Mouse (Mus musculus): Measurements from ENCODE around the gene Cyp2a22. TPM values are rescaled to one million over a fixed set of nuclear protein-coding genes. Genes with fewer than 3 reads are reported as not detected.
"Not testable (repeated sequence)": the region's sequence is repeated elsewhere in the genome, so short reads cannot be mapped to it uniquely, and the experiment has no call there.

Cyp2a22 gene
- not detected in 2 replicates for polyA plus RNA-seq (2014; fragmentation: Nextera tagmentation; extraction: Ambion mirVana)

DNA sequence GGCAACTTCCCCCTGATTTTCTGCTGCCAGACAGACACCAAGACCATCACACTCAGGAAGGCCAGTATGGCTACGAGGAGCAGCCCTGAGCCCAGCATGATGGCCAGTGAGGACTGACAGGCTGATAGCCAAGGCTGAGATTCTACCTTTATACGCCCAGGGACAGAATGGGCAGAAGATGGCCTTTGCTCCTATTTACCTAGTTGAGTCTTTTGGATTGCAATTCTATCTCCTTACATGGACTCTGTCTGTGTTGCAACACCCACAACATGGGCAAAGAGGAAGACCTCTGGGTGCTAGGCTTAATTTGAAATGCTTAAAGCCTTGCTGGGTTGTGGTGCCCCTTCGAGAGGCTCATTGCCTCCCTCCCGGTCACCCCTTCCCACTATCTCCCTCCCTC lies at the start of gene Cyp2a22:
Gene Cyp2a22 (minus strand): TSS at position 123 of the 400 bp plus-strand sequence.
- Histone ChIP-seq H3K27me3 (ENCODE audit: control insufficient read depth, insufficient read depth, low read length) (no peaks in the 10 kb centered on the region), H3K4me3 (ENCODE audit: low read depth, low read length) (no peak within 1 kb of the TSS), H3K36me3 (ENCODE audit: control insufficient read depth, insufficient read depth, low read length) (no peaks in the 10 kb centered on the region), H3K9ac (replicated peaks; ENCODE audit: low read depth, low read length) (no peak within 1 kb of the TSS), H3K4me2 (replicated peaks; ENCODE audit: low read depth, low read length) (no peak within 1 kb of the TSS), H3K4me1 (ENCODE audit: control insufficient read depth, insufficient read depth, low read length) (no peaks in the 10 kb centered on the region), H3K9me3 (ENCODE audit: control insufficient read depth, low read depth, low read length) (no peaks in the 10 kb centered on the region), H3K27ac (ENCODE audit: low read length) (no peak within 1 kb of the TSS)
- 89% methylated on average over 1 of the region's 4 CpGs for WGBS
- no peak for ATAC-seq (ENCODE audit: insufficient number of reproducible peaks, insufficient read depth, low FRiP score, low read depth)

DNA sequence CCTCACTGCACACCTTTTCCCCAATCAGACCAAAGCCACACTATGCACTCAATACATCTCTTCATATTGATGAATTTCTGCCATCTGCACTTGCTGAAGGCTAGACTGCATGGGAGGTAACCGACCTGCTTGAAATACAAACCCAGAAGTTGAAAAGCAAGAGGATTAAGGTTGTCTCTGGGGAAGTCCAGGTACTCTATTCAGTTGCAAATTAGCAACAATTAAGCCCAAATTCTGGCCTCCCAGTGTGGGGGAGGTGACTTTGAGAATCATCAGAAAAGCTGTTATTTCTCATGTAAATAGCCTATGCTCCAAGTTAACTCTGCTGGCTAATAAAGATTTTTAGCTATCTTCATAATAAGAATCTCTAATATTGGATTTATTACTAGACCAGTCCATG lies 44.0 kb upstream of the Cyp2a22 start:
- H3K4me1 ChIP-seq (ENCODE audit: control insufficient read depth, insufficient read depth, low read length); H3K4me2 ChIP-seq (replicated peaks; ENCODE audit: low read depth, low read length); H3K9me3 ChIP-seq (ENCODE audit: control insufficient read depth, low read depth, low read length); H3K4me3 ChIP-seq (ENCODE audit: low read depth, low read length); H3K9ac ChIP-seq (replicated peaks; ENCODE audit: low read depth, low read length); H3K36me3 ChIP-seq (ENCODE audit: control insufficient read depth, insufficient read depth, low read length); H3K27ac ChIP-seq (ENCODE audit: low read length); ATAC-seq (ENCODE audit: insufficient number of reproducible peaks, insufficient read depth, low FRiP score, low read depth); H3K27me3 ChIP-seq (ENCODE audit: control insufficient read depth, insufficient read depth, low read length): not testable (repeated sequence)
- 19% methylated on average over 1 of the region's 1 CpGs for WGBS

DNA sequence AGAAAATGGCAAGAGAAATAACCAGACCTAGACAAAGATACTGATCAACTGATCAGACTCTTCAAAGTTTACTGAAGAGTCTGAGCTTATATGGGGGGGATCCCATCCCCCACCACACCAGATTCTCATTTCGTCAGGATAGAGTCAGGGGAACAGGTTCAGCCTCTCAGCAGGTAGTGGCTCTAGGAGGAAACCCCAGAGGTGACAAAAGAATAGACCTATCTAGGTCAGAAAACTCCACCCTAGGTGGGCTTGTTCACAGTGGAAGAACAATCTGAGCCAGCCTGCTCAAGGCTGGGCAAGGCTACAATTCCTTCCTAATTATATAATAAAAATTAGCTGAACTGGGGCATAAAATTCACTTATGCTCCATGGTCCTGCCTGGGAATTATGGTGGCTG lies 43.4 kb upstream of the Cyp2a22 start:
- no peak overlapping the region for H3K4me2 ChIP-seq (replicated peaks; ENCODE audit: low read depth, low read length)
- 32% methylated on average over 1 of the region's 1 CpGs for whole genome bisulfite sequencing
- no peak for ATAC-seq (ENCODE audit: insufficient number of reproducible peaks, insufficient read depth, low FRiP score, low read depth)
- no peak overlapping the region for H3K27ac ChIP-seq (ENCODE audit: low read length)
- H3K36me3 ChIP-seq (ENCODE audit: control insufficient read depth, insufficient read depth, low read length): no peaks in the 10 kb centered on the region
- H3K4me1 ChIP-seq (ENCODE audit: control insufficient read depth, insufficient read depth, low read length): no peaks in the 10 kb centered on the region
- H3K9ac ChIP-seq (replicated peaks; ENCODE audit: low read depth, low read length): no peak overlapping the region
- H3K4me3 ChIP-seq (ENCODE audit: low read depth, low read length): no peak overlapping the region
- H3K27me3 ChIP-seq (ENCODE audit: control insufficient read depth, insufficient read depth, low read length): no peaks in the 10 kb centered on the region
- H3K9me3 ChIP-seq (ENCODE audit: control insufficient read depth, low read depth, low read length): no peaks in the 10 kb centered on the region

DNA sequence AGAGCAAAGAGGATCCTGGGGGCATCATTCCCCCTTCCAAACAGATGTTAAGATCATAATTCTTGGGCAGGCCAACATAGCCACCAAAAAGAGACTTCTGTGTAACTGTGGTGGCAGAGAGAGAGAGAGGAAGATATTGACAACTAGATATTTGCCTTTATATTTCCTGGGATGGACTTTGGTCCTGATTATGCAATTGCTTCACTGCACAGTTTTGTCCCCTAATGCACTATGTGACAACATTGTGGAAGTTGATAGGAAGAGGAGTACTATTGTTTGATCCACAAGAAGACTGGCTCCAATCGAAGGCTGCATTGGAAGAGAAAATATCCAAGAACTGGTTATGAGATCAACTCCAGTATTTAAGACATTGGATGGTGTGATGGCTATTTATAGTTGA lies 42.8 kb upstream of the Cyp2a22 start:
- H3K4me2 ChIP-seq (replicated peaks; ENCODE audit: low read depth, low read length); H3K9me3 ChIP-seq (ENCODE audit: control insufficient read depth, low read depth, low read length); H3K27ac ChIP-seq (ENCODE audit: low read length); H3K4me3 ChIP-seq (ENCODE audit: low read depth, low read length); ATAC-seq (ENCODE audit: insufficient number of reproducible peaks, insufficient read depth, low FRiP score, low read depth); H3K9ac ChIP-seq (replicated peaks; ENCODE audit: low read depth, low read length); H3K27me3 ChIP-seq (ENCODE audit: control insufficient read depth, insufficient read depth, low read length); H3K4me1 ChIP-seq (ENCODE audit: control insufficient read depth, insufficient read depth, low read length); H3K36me3 ChIP-seq (ENCODE audit: control insufficient read depth, insufficient read depth, low read length): not testable (repeated sequence)
- WGBS: 92% methylated on average over 1 of the region's 1 CpGs

DNA sequence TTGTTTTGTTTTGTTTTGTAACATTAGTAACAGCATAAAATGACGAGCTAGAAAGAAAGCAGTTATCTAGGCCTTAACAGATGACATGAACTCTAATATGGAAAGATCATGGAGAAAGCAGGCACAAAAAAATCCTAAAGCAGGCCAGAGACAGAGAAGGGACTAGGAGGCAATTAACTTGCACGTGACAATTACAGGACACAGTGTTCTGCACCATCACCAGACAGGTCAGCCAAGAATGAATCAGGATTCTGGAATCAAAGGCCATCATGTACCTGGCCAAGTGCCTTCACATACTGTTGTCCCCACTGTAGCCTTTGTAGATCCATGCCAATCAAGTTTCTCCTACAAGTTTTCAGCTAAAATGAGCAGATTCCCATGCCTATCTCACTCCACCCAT lies 42.3 kb upstream of the Cyp2a22 start:
- not testable (repeated sequence) for H3K4me2 ChIP-seq (replicated peaks; ENCODE audit: low read depth, low read length); H3K27me3 ChIP-seq (ENCODE audit: control insufficient read depth, insufficient read depth, low read length); H3K9me3 ChIP-seq (ENCODE audit: control insufficient read depth, low read depth, low read length); H3K36me3 ChIP-seq (ENCODE audit: control insufficient read depth, insufficient read depth, low read length); H3K4me1 ChIP-seq (ENCODE audit: control insufficient read depth, insufficient read depth, low read length); H3K4me3 ChIP-seq (ENCODE audit: low read depth, low read length); H3K27ac ChIP-seq (ENCODE audit: low read length); ATAC-seq (ENCODE audit: insufficient number of reproducible peaks, insufficient read depth, low FRiP score, low read depth); H3K9ac ChIP-seq (replicated peaks; ENCODE audit: low read depth, low read length)
- WGBS: 74% methylated on average over 2 of the region's 2 CpGs

DNA sequence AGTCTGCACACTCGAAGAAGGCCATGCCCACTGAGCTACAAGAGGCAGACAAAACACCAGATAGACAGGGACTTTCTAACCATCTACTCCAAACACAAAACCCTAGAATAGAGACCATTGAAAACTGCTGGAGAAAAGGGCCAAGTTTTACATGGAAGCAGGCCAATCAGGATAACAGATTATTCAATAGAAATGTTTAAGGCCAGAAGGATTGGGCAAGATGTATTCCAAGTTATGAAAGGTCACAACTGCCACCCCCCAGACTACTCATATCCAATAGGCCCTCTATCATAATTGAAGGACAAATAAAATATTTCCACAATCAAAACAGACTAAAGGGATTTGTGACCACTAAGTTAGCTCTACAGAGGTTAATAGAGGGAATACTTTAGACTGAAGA lies 23.2 kb upstream of the Cyp2a22 start:
- not testable (repeated sequence) for H3K9me3 ChIP-seq (ENCODE audit: control insufficient read depth, low read depth, low read length); H3K4me2 ChIP-seq (replicated peaks; ENCODE audit: low read depth, low read length); H3K4me3 ChIP-seq (ENCODE audit: low read depth, low read length); H3K27me3 ChIP-seq (ENCODE audit: control insufficient read depth, insufficient read depth, low read length); H3K36me3 ChIP-seq (ENCODE audit: control insufficient read depth, insufficient read depth, low read length); H3K9ac ChIP-seq (replicated peaks; ENCODE audit: low read depth, low read length); H3K27ac ChIP-seq (ENCODE audit: low read length); ATAC-seq (ENCODE audit: insufficient number of reproducible peaks, insufficient read depth, low FRiP score, low read depth); H3K4me1 ChIP-seq (ENCODE audit: control insufficient read depth, insufficient read depth, low read length)
- WGBS: 50% methylated on average over 1 of the region's 1 CpGs

DNA sequence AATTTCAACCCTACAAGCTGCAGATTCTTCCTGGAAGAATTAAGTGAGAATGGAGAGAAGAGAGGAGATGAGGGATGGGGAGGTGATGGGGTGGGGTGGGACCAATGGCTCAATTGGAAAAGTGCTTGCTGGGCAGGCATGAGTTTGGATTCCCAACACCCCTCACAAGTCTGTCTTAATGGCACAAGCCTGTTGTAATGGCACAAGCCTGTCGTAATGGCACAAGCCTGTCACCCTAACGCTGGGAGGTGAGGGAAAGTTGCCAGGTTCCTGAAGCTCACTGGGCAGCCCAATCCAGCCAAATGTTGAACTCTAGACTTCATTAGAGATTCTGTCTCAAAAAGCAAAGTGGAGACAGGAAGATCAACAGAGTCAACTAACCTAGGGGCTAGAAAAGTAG lies 14.1 kb upstream of the Cyp2a22 start:
- H3K27me3 ChIP-seq (ENCODE audit: control insufficient read depth, insufficient read depth, low read length): not testable (repeated sequence)
- WGBS: 100% methylated on average over 1 of the region's 2 CpGs

DNA sequence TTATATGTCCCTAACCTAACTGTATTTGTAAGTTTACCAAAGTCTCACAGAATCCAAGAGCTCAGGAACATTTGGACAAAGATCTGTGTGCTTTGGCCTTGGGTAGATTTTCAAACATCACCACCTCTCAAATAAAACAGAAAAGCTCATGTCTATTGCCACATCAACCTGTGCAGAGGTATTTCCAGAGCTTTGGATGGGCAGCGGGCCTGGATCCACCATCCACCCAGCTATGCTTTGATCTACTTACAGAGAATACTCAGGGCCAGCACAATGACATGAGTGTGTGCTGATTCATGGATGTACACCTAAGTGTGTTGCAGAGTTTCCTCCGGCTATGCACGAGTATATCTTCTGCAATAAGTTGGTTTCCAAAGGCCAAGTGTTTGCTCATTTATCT lies 13.5 kb upstream of the Cyp2a22 start:
- ATAC-seq (ENCODE audit: insufficient number of reproducible peaks, insufficient read depth, low FRiP score, low read depth); H3K36me3 ChIP-seq (ENCODE audit: control insufficient read depth, insufficient read depth, low read length); H3K27ac ChIP-seq (ENCODE audit: low read length); H3K4me1 ChIP-seq (ENCODE audit: control insufficient read depth, insufficient read depth, low read length); H3K27me3 ChIP-seq (ENCODE audit: control insufficient read depth, insufficient read depth, low read length); H3K9ac ChIP-seq (replicated peaks; ENCODE audit: low read depth, low read length); H3K4me3 ChIP-seq (ENCODE audit: low read depth, low read length); H3K9me3 ChIP-seq (ENCODE audit: control insufficient read depth, low read depth, low read length); H3K4me2 ChIP-seq (replicated peaks; ENCODE audit: low read depth, low read length): not testable (repeated sequence)
- WGBS: 90% methylated on average over 2 of the region's 3 CpGs

More for the DNA sequence above, 14.1 kb upstream of the Cyp2a22 start:
- not testable (repeated sequence) for H3K9ac ChIP-seq (replicated peaks; ENCODE audit: low read depth, low read length); H3K4me1 ChIP-seq (ENCODE audit: control insufficient read depth, insufficient read depth, low read length); H3K9me3 ChIP-seq (ENCODE audit: control insufficient read depth, low read depth, low read length); H3K4me2 ChIP-seq (replicated peaks; ENCODE audit: low read depth, low read length); ATAC-seq (ENCODE audit: insufficient number of reproducible peaks, insufficient read depth, low FRiP score, low read depth); H3K27ac ChIP-seq (ENCODE audit: low read length); H3K36me3 ChIP-seq (ENCODE audit: control insufficient read depth, insufficient read depth, low read length); H3K4me3 ChIP-seq (ENCODE audit: low read depth, low read length)

DNA sequence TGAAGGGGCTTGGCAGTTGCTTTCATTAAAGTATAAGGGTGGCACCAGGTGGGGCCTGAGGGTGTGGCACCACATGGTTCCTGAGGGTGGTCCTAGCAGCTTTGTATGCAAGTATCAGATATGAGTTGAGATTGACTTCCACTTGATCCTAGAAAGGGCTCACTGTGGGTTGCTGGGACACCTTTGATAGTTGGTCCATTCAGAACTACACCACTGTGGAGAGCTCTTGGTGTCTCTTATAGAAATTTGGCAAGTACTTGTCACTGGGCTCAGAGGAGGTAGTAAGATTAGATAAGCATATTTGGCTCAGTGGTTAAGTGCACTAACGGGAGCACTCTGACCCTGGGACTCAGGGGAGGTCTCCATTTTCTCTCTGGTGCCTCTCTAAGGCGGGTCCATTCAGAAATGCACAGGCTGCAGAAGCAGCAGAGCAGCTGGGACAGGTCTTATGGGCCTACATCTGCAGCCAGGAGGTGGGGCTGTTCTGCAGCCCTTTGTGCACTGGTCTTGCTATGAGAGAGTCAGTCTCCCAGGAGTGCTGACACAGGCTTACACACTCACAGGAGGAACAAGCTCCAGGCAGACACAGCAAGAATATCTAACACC lies 2.2 kb upstream of the Cyp2a22 start:
- H3K9me3 ChIP-seq (ENCODE audit: control insufficient read depth, low read depth, low read length); H3K27ac ChIP-seq (ENCODE audit: low read length); H3K27me3 ChIP-seq (ENCODE audit: control insufficient read depth, insufficient read depth, low read length); H3K4me1 ChIP-seq (ENCODE audit: control insufficient read depth, insufficient read depth, low read length); ATAC-seq (ENCODE audit: insufficient number of reproducible peaks, insufficient read depth, low FRiP score, low read depth); H3K9ac ChIP-seq (replicated peaks; ENCODE audit: low read depth, low read length); H3K4me3 ChIP-seq (ENCODE audit: low read depth, low read length); H3K4me2 ChIP-seq (replicated peaks; ENCODE audit: low read depth, low read length); H3K36me3 ChIP-seq (ENCODE audit: control insufficient read depth, insufficient read depth, low read length): not testable (repeated sequence)
- WGBS: no CpG with 5 or more reads among the region's 2 CpGs
